Mouse (Mus musculus) heart, embryonic 13.5 days (tissue): ENCODE data around the gene Ace3. TPM values are rescaled to one million over a fixed set of nuclear protein-coding genes. Genes with fewer than 3 reads are reported as not detected.

Experiments
- ATAC-seq: fragments of 200-750 bp; cut with Nextera tagmentation; 2 replicates; pipeline ENCODE4 v1.8.0; 2017; ENCODE audit warnings: moderate TSS enrichment; ENCODE audit not compliant: insufficient number of reproducible peaks, low FRiP score, low TSS enrichment; ENCODE audit errors: extremely low read depth
- H3K27ac ChIP-seq: fragments of 300-500 bp; sonication (generic); replicated peaks from 2 replicates; pipeline ENCODE4 v1.5.1; 2015; ENCODE audit warnings: moderate library complexity, mild to moderate bottlenecking, inconsistent platforms
- H3K27me3 ChIP-seq: fragments of 300-500 bp; sonication (generic); replicated peaks from 2 replicates; pipeline ENCODE4 v1.6.1; 2015; ENCODE audit warnings: mild to moderate bottlenecking, inconsistent platforms
- H3K36me3 ChIP-seq: fragments of 300-500 bp; sonication (generic); 2 replicates; pipeline ENCODE4 v1.6.1; 2015; ENCODE audit warnings: mild to moderate bottlenecking, inconsistent platforms
- H3K4me1 ChIP-seq: fragments of 300-500 bp; sonication (generic); 2 replicates; pipeline ENCODE4 v1.6.1; 2015; ENCODE audit warnings: inconsistent platforms
- H3K4me2 ChIP-seq: fragments of 300-500 bp; sonication (generic); 2 replicates; pipeline ENCODE4 v1.6.1; 2015; ENCODE audit warnings: inconsistent platforms, mild to moderate bottlenecking, moderate library complexity
- H3K4me3 ChIP-seq: fragments of 300-500 bp; sonication (generic); 2 replicates; pipeline ENCODE4 v1.5.1; 2015; ENCODE audit warnings: moderate library complexity, mild to moderate bottlenecking, inconsistent platforms
- H3K9ac ChIP-seq: fragments of 300-500 bp; sonication (generic); 2 replicates; pipeline ENCODE4 v1.6.1; 2015; ENCODE audit warnings: inconsistent platforms, mild to moderate bottlenecking, moderate library complexity
- H3K9me3 ChIP-seq: fragments of 300-500 bp; sonication (generic); 2 replicates; pipeline ENCODE4 v1.6.1; 2016; ENCODE audit warnings: inconsistent platforms
- WGBS: fragments of 180-500 bp; shearing (Covaris S2); methylation state at CpG from one replicate; pipeline ENCODE4 v1.1.7; 2015; ENCODE audit warnings: mixed read lengths; 5-methylcytosine and 5-hydroxymethylcytosine counted together
- polyA plus RNA-seq: library from polyadenylated mRNA; unstranded; fragments of >200 nt; fragmentation: Nextera tagmentation; extraction: Ambion mirVana; gene quantifications from 2 replicates; pipeline ENCODE4 v1.2.1, GENCODE M21; 2015

Ace3 gene
- polyA plus RNA-seq, 1 experiment from 2014 or later: not detected

GRCm38 (mm10) chr11:105984452-105984851, 10.0 kb upstream of the Ace3 start:
- H3K27ac ChIP-seq: no peak overlapping the region
- H3K9ac ChIP-seq: no peak overlapping the region
- H3K4me1 ChIP-seq: peaks cover 8% of the 10 kb centered on the region
- WGBS: 62% methylated on average over 4 of the region's 4 CpGs
- H3K4me2 ChIP-seq: no peak overlapping the region
- H3K36me3 ChIP-seq: no peaks in the 10 kb centered on the region
- no peak overlapping the region for H3K4me3 ChIP-seq
- ATAC-seq: no peak
- H3K9me3 ChIP-seq: no peaks in the 10 kb centered on the region
- H3K27me3 ChIP-seq: peaks cover 14% of the 10 kb centered on the region; the same call in 1 of the 2 replicates

- H3K9me3 ChIP-seq: no peaks in the 10 kb centered on the region
- H3K4me2 ChIP-seq: no peak overlapping the region
- ATAC-seq: no peak
- H3K27ac ChIP-seq: no peak overlapping the region
- peaks cover 8% of the 10 kb centered on the region for H3K4me1 ChIP-seq
- no peak overlapping the region for H3K9ac ChIP-seq
- H3K27me3 ChIP-seq: no peaks in the 10 kb centered on the region; the same call in 1 of the 2 replicates
- 47% methylated on average over 6 of the region's 6 CpGs for WGBS
- H3K36me3 ChIP-seq: no peaks in the 10 kb centered on the region
- H3K4me3 ChIP-seq: no peak overlapping the region
Measured at GRCm38 (mm10) chr11:105987446-105987845, 7.0 kb upstream of the Ace3 start.

GRCm38 (mm10) chr11:105989446-105989845, 5.0 kb upstream of the Ace3 start:
- no peaks in the 10 kb centered on the region for H3K36me3 ChIP-seq
- no peaks in the 10 kb centered on the region; the same call in 1 of the 2 replicates for H3K27me3 ChIP-seq
- no peak overlapping the region for H3K9ac ChIP-seq
- WGBS: 80% methylated on average over 6 of the region's 6 CpGs
- no peak for ATAC-seq
- no peak overlapping the region for H3K4me2 ChIP-seq
- H3K27ac ChIP-seq: no peak overlapping the region
- H3K4me3 ChIP-seq: no peak overlapping the region
- H3K9me3 ChIP-seq: no peaks in the 10 kb centered on the region
- H3K4me1 ChIP-seq: peaks cover 8% of the 10 kb centered on the region

GRCm38 (mm10) chr11:105990231-105990630, 4.2 kb upstream of the Ace3 start:
- H3K9ac ChIP-seq: no peak overlapping the region
- no peak overlapping the region for H3K4me3 ChIP-seq
- H3K4me2 ChIP-seq: no peak overlapping the region
- no peaks in the 10 kb centered on the region for H3K9me3 ChIP-seq
- no peaks in the 10 kb centered on the region for H3K36me3 ChIP-seq
- peaks cover 8% of the 10 kb centered on the region for H3K4me1 ChIP-seq
- H3K27me3 ChIP-seq: no peaks in the 10 kb centered on the region; the same call in 1 of the 2 replicates
- no peak for ATAC-seq
- H3K27ac ChIP-seq: no peak overlapping the region
- 67% methylated on average over 2 of the region's 2 CpGs for WGBS

- Histone ChIP-seq H3K36me3 (no peaks in the 10 kb centered on the region), H3K4me2 (no peak overlapping the region), H3K9me3 (no peaks in the 10 kb centered on the region), H3K27me3 (0 out of 2 replicates have a peak, but pooled peaks cover 11% of the 10 kb centered on the region), H3K9ac (no peak overlapping the region), H3K27ac (no peak overlapping the region), H3K4me1 (no peaks in the 10 kb centered on the region), H3K4me3 (no peak overlapping the region)
- ATAC-seq: no peak
- WGBS: 86% methylated on average over 6 of the region's 6 CpGs
Measured at GRCm38 (mm10) chr11:106000062-106000461, 5.6 kb downstream of the Ace3 start.

- no peaks in the 10 kb centered on the region for H3K4me1 ChIP-seq
- H3K9ac ChIP-seq: no peak overlapping the region
- no peak overlapping the region for H3K27ac ChIP-seq
- no peaks in the 10 kb centered on the region for H3K36me3 ChIP-seq
- H3K4me2 ChIP-seq: no peak overlapping the region
- no peak for ATAC-seq
- H3K4me3 ChIP-seq: no peak overlapping the region
- WGBS: 35% methylated on average over 4 of the region's 4 CpGs
- H3K9me3 ChIP-seq: no peaks in the 10 kb centered on the region
- peaks cover 16% of the 10 kb centered on the region for H3K27me3 ChIP-seq
Measured at GRCm38 (mm10) chr11:106001718-106002117, 7.2 kb downstream of the Ace3 start.

- Histone ChIP-seq H3K4me1 (0 out of 2 replicates have a peak, but pooled peaks cover 3% of the 10 kb centered on the region), H3K4me2 (no peak overlapping the region)
Measured at GRCm38 (mm10) chr11:106004576-106004975, 10.1 kb downstream of the Ace3 start.

GRCm38 (mm10) chr11:106005970-106006369, 11.5 kb downstream of the Ace3 start:
- Histone ChIP-seq H3K4me3 (no peak overlapping the region), H3K9me3 (no peaks in the 10 kb centered on the region), H3K4me1 (0 out of 2 replicates have a peak, but pooled peaks cover 3% of the 10 kb centered on the region), H3K27me3 (peaks cover 41% of the 10 kb centered on the region), H3K9ac (no peak overlapping the region), H3K27ac (no peak overlapping the region), H3K36me3 (no peaks in the 10 kb centered on the region), H3K4me2 (no peak overlapping the region)
- no peak for ATAC-seq
- WGBS: 50% methylated on average over 5 of the region's 5 CpGs

More at GRCm38 (mm10) chr11:106004576-106004975, 10.1 kb downstream of the Ace3 start:
- ATAC-seq: no peak
- no peaks in the 10 kb centered on the region for H3K9me3 ChIP-seq
- H3K27ac ChIP-seq: no peak overlapping the region
- no peak overlapping the region for H3K4me3 ChIP-seq
- H3K36me3 ChIP-seq: no peaks in the 10 kb centered on the region
- WGBS: 67% methylated on average over 1 of the region's 1 CpGs
- H3K27me3 ChIP-seq: peaks cover 32% of the 10 kb centered on the region
- H3K9ac ChIP-seq: no peak overlapping the region

- no peak within 1 kb of the TSS; the same call in 1 of the 2 replicates for H3K9ac ChIP-seq
- no peak within 1 kb of the TSS for H3K27ac ChIP-seq
- H3K36me3 ChIP-seq: no peaks in the 10 kb centered on the region
- H3K4me2 ChIP-seq: peak within 1 kb of the TSS; percentile 67
- 1% methylated on average over 22 of the region's 25 CpGs for WGBS
- peaks cover 59% of the 10 kb centered on the region for H3K27me3 ChIP-seq
- H3K9me3 ChIP-seq: no peaks in the 10 kb centered on the region
- no peak for ATAC-seq
- H3K4me3 ChIP-seq: peak within 1 kb of the TSS; percentile 38
- peaks cover 3% of the 10 kb centered on the region; the same call in 1 of the 2 replicates for H3K4me1 ChIP-seq
Measured at GRCm38 (mm10) chr11:106007821-106008220, 13.3 kb downstream of the Ace3 start, which contains the start of gene Kcnh6. Kcnh6 (plus strand) TSS chr11:106008124.

- Histone ChIP-seq H3K27ac (no peak overlapping the region), H3K36me3 (no peaks in the 10 kb centered on the region), H3K9ac (no peak overlapping the region), H3K4me3 (no peak overlapping the region), H3K4me1 (peaks cover 17% of the 10 kb centered on the region), H3K9me3 (no peaks in the 10 kb centered on the region), H3K27me3 (peaks cover 67% of the 10 kb centered on the region), H3K4me2 (no peak overlapping the region)
- WGBS: 39% methylated on average over 7 of the region's 7 CpGs
- no peak for ATAC-seq
Measured at GRCm38 (mm10) chr11:106012711-106013110, 18.2 kb downstream of the Ace3 start.

- ATAC-seq: no peak
- Histone ChIP-seq H3K27me3 (peaks cover 65% of the 10 kb centered on the region), H3K9ac (no peak overlapping the region), H3K4me1 (peaks cover 14% of the 10 kb centered on the region), H3K36me3 (no peaks in the 10 kb centered on the region), H3K27ac (no peak overlapping the region), H3K9me3 (no peaks in the 10 kb centered on the region), H3K4me2 (no peak overlapping the region), H3K4me3 (no peak overlapping the region)
- WGBS: 42% methylated on average over 11 of the region's 11 CpGs
Measured at GRCm38 (mm10) chr11:106013556-106014225, 19.2 kb downstream of the Ace3 start.

GRCm38 (mm10) chr11:106016440-106016839, 22.0 kb downstream of the Ace3 start:
- Histone ChIP-seq H3K36me3 (no peaks in the 10 kb centered on the region), H3K9ac (no peak overlapping the region), H3K27me3 (peaks cover 65% of the 10 kb centered on the region), H3K9me3 (no peaks in the 10 kb centered on the region), H3K27ac (no peak overlapping the region), H3K4me1 (peaks cover 24% of the 10 kb centered on the region), H3K4me3 (no peak overlapping the region), H3K4me2 (no peak overlapping the region)
- no peak for ATAC-seq
- 69% methylated on average over 5 of the region's 5 CpGs for WGBS
